Comparison of ENCODE assay signal across 34 mouse cellular contexts in the genomic region with DNA sequence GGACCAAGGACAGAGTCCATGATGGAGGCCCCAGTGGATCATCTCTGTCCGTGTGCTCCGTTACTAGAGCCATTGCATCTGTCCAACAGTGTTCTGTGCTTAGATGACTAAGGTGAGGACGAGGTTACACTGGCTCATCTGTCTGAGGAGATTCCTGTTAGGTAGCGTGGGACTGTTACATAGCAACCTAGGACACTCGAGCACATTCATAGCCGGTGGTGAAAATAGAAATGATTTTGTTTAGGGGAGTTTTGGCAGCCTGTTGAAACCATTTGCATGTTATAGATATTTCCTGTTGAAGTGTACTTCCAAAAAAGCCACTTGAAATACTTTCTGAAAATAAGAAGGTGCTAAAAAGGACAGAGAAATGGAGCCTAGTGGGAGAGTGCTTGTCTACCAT. TPM values are rescaled to one million over a fixed set of nuclear protein-coding genes. Genes with fewer than 3 reads are reported as not detected.
"Had no signal": no experiment of that assay in that cellular context is flagged by ENCODE, and none has a peak within 500 bp of the region (broad histone marks: within the 10 kb centered on the region; RNA-seq: fewer than 3 reads in every experiment).

No protein-coding gene starts in this region.

- ATAC-seq: forebrain, postnatal 0 days; hindbrain, postnatal 0 days; intestine, embryonic 16.5 days had no signal

- DNase-seq: forebrain, postnatal 0 days; gastrocnemius, postnatal 14 days; gastrocnemius, postnatal 36 days; heart, adult 18-20 months; heart, postnatal 14 days; heart, postnatal 36 days; kidney, adult 11 months; kidney, adult 2 months; kidney, postnatal 10 days; kidney, postnatal 25 days; kidney, postnatal 4 days; liver; liver, embryonic 13.5 days had no signal

RNA-seq across cellular contexts. Expression of gene Esm1, which starts 35.3 kb away (rescaled TPM):
- total RNA-seq: layer of hippocampus, adult 2 months had no signal

RNA-seq across cellular contexts. Expression of gene Gzmk, which starts 51.5 kb away (rescaled TPM):
- total RNA-seq: forebrain, postnatal 0 days; gastrocnemius, adult 18-20 months; gastrocnemius, adult 8-10 months; gastrocnemius, postnatal 14 days; gastrocnemius, postnatal 36 days; heart, adult 18-20 months; heart, adult 8-10 months; heart, postnatal 14 days; heart, postnatal 36 days; hematopoietic stem cell, adult 5-6 weeks; hindbrain, postnatal 0 days; left cerebral cortex, postnatal 25 days had no signal
- polyA plus RNA-seq: forebrain, postnatal 0 days; gonadal fat pad, adult 2 months; heart, embryonic 11.5 days; heart, embryonic 13.5 days; heart, embryonic 15.5 days; heart, postnatal 0 days; hindbrain, embryonic 11.5 days; hindbrain, embryonic 13.5 days; hindbrain, postnatal 0 days; intestine, embryonic 14.5 days; intestine, embryonic 16.5 days; kidney, adult 2 months; kidney, embryonic 14.5 days; kidney, embryonic 16.5 days; limb, embryonic 10.5 days; limb, embryonic 12.5 days; liver, embryonic 11.5 days; liver, embryonic 13.5 days had no signal
